Mouse (Mus musculus) MEL (cell line): ENCODE data around the gene Fnip2.

Experiments used
- CTCF ChIP-seq, 3 experiments: IDR thresholded peaks in 2 of 3; conservative IDR thresholded peaks in 1 of 3; 2 replicates each; pipeline ENCODE4 v1.5.1; 2011 to 2012; ENCODE audit warnings: low read length in 3 of 3, low read depth in 2 of 3, mild to moderate bottlenecking in 2 of 3, improper control_type of control experiment in 1 of 3, inconsistent platforms in 1 of 3, mixed read lengths in 1 of 3, moderate library complexity in 1 of 3; ENCODE audit not compliant: control insufficient read depth in 1 of 3, insufficient read depth in 1 of 3, poor library complexity in 1 of 3, severe bottlenecking in 1 of 3
- EP300 ChIP-seq, 2 experiments: IDR thresholded peaks; 2 replicates each; pipeline ENCODE4 v1.6.1; 2011; ENCODE audit warnings: improper control_type of control experiment in 2 of 2, low read length in 2 of 2, low read depth in 1 of 2, mild to moderate bottlenecking in 1 of 2
- GATA1 ChIP-seq: IDR thresholded peaks from 2 replicates; pipeline ENCODE4 v1.6.1; 2011; ENCODE audit warnings: low read depth, low read length, improper control_type of control experiment
- HCFC1 ChIP-seq: IDR thresholded peaks from 2 replicates; pipeline ENCODE4 v1.6.1; 2012; ENCODE audit warnings: low read depth, mild to moderate bottlenecking, inconsistent platforms, low read length, improper control_type of control experiment, moderate library complexity
- JUND ChIP-seq: IDR thresholded peaks from 2 replicates; pipeline ENCODE4 v1.6.1; 2011; ENCODE audit warnings: low read depth, mild to moderate bottlenecking, improper control_type of control experiment, low read length
- MYB ChIP-seq: IDR thresholded peaks from 2 replicates; pipeline ENCODE4 v1.6.1; 2011; ENCODE audit warnings: mild to moderate bottlenecking, low read depth, low read length, improper control_type of control experiment
- NRF1 ChIP-seq: IDR thresholded peaks from 2 replicates; pipeline ENCODE4 v1.6.1; 2014; ENCODE audit warnings: low read depth, mild to moderate bottlenecking, inconsistent platforms, low read length, improper control_type of control experiment, moderate library complexity; ENCODE audit not compliant: poor library complexity, insufficient read depth, severe bottlenecking
- POLR2A ChIP-seq, 2 experiments: IDR thresholded peaks; 2 replicates each; pipeline ENCODE4 v1.6.1; 2011 to 2012; ENCODE audit warnings: low read length in 2 of 2, mild to moderate bottlenecking in 2 of 2, control low read depth in 1 of 2, improper control_type of control experiment in 1 of 2, low read depth in 1 of 2, moderate library complexity in 1 of 2; ENCODE audit not compliant: control insufficient read depth in 1 of 2, insufficient read depth in 1 of 2, poor library complexity in 1 of 2
- RAD21 ChIP-seq: IDR thresholded peaks from 2 replicates; pipeline ENCODE4 v1.6.1; 2011; ENCODE audit warnings: mild to moderate bottlenecking, low read depth, low read length, improper control_type of control experiment
- USF1 ChIP-seq: IDR thresholded peaks from 2 replicates; pipeline ENCODE4 v1.6.1; 2014; ENCODE audit warnings: low read depth, mild to moderate bottlenecking, inconsistent platforms, low read length, improper control_type of control experiment, moderate library complexity
- ZMIZ1 ChIP-seq: IDR thresholded peaks from 2 replicates; pipeline ENCODE4 v1.6.1; 2012; ENCODE audit warnings: low read depth, mild to moderate bottlenecking, inconsistent platforms, low read length, improper control_type of control experiment, moderate library complexity

DNA sequence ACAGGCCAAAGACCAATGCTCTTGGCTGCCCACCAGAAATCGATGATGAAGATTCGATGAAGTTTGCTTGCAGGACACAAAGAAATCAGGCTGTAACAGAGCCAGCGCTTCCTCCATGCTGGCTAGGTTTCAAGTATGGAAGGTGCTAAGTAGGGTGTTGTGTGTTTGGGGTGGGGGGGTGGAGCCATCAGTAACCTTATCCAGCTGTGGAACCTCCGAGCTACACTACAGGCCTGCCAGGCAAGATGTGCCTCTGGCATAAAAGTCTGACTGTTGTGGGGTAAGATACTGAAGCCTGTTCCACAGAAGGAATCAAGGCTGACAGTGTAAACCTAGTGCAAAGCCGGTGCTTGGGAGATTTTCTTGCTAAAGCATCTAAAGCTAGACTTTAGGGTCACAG is 119.2 kb downstream of the Fnip2 start:
- TF ChIP-seq MYB = no peak
- TF ChIP-seq JUND = no peak
- TF ChIP-seq NRF1 = no peak
- no peak for TF ChIP-seq RAD21
- TF ChIP-seq POLR2A (IDR thresholded peaks at IDR 0.05; ENCODE audit: control insufficient read depth in 1 of 2, insufficient read depth in 1 of 2, low read depth in 1 of 2, low read length in 2 of 2, poor library complexity in 1 of 2) = no peak
- TF ChIP-seq GATA1 = no peak
- TF ChIP-seq HCFC1 = no peak
- TF ChIP-seq CTCF (IDR thresholded peaks at IDR 0.05 in 2 of 3, conservative IDR thresholded peaks at IDR 0.05 in 1 of 3; ENCODE audit: control insufficient read depth in 1 of 3, insufficient read depth in 1 of 3, low read depth in 2 of 3, low read length in 3 of 3, poor library complexity in 1 of 3, severe bottlenecking in 1 of 3) = no peak
- TF ChIP-seq ZMIZ1 = no peak
- TF ChIP-seq USF1 = no peak
- TF ChIP-seq EP300 (IDR thresholded peaks at IDR 0.05; ENCODE audit: low read depth in 1 of 2, low read length in 2 of 2) = no peak
